Mouse (Mus musculus) hindbrain, embryonic 13.5 days (tissue): ENCODE data around the gene Gucy2d. TPM values are rescaled to one million over a fixed set of nuclear protein-coding genes. Genes with fewer than 3 reads are reported as not detected.
A peak's percentile ranks its signal among the peaks of the same experiment; 100 is the strongest.

Experiments used
- ATAC-seq: fragments of 200-750 bp; cut with Nextera tagmentation; 2 replicates; pipeline ENCODE4 v1.8.0; 2017; ENCODE audit warnings: moderate TSS enrichment; ENCODE audit not compliant: low FRiP score
- H3K27ac ChIP-seq: fragments of 300-500 bp; sonication (generic); 2 replicates; pipeline ENCODE4 v1.5.1; 2015; ENCODE audit warnings: inconsistent platforms, mild to moderate bottlenecking, moderate library complexity
- H3K27me3 ChIP-seq: fragments of 300-500 bp; sonication (generic); 2 replicates; pipeline ENCODE4 v1.6.1; 2015; ENCODE audit warnings: mild to moderate bottlenecking, inconsistent platforms
- H3K36me3 ChIP-seq: fragments of 300-500 bp; sonication (generic); 2 replicates; pipeline ENCODE4 v1.6.1; 2015; ENCODE audit warnings: mild to moderate bottlenecking, inconsistent platforms
- H3K4me1 ChIP-seq: fragments of 300-500 bp; sonication (generic); replicated peaks from 2 replicates; pipeline ENCODE4 v1.6.1; 2015; ENCODE audit warnings: inconsistent platforms
- H3K4me2 ChIP-seq: fragments of 300-500 bp; sonication (generic); 2 replicates; pipeline ENCODE4 v1.6.1; 2015; ENCODE audit warnings: inconsistent platforms, mild to moderate bottlenecking, moderate library complexity
- H3K4me3 ChIP-seq: fragments of 300-500 bp; sonication (generic); 2 replicates; pipeline ENCODE4 v1.5.1; 2015; ENCODE audit warnings: mild to moderate bottlenecking, inconsistent platforms
- H3K9ac ChIP-seq: fragments of 300-500 bp; sonication (generic); 2 replicates; pipeline ENCODE4 v1.6.1; 2015; ENCODE audit warnings: mild to moderate bottlenecking, inconsistent platforms
- H3K9me3 ChIP-seq: fragments of 300-500 bp; sonication (generic); 2 replicates; pipeline ENCODE4 v1.6.1; 2016; ENCODE audit warnings: inconsistent platforms
- WGBS: fragments of 180-500 bp; shearing (Covaris S2); methylation state at CpG from one replicate; pipeline ENCODE4 v1.1.7; 2015; 5-methylcytosine and 5-hydroxymethylcytosine counted together
- polyA plus RNA-seq: library from polyadenylated mRNA; unstranded; fragments of >200 nt; fragmentation: Nextera tagmentation; extraction: Ambion mirVana; gene quantifications from 2 replicates; pipeline ENCODE4 v1.2.1, GENCODE M21; 2015

Gucy2d gene
- polyA plus RNA-seq, 1 experiment from 2014 or later = 0.10 TPM

DNA sequence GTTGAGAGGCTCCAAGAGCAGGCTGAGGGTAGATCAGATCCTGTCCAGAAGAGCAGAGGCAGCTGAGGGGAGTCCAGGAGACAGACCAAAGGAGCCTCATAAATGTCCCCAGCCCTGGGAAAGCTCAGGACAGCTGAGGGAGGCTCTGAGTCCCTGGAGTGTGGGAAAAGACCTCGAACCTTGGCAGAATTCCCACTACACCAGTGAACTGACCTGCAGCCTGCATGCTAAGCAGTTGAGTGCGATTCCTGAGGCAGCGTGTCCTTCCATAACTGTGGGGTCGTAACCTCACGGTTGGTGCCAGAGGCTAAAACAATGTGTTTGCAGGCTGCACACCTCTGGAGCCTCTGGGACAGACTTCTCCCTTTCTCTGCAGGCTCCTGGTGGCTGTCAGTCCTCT lies 20.9 kb upstream of the Gucy2d start:
- Histone ChIP-seq H3K4me2 (no peak overlapping the region), H3K9ac (no peak overlapping the region), H3K36me3 (no peaks in the 10 kb centered on the region), H3K27ac (no peak overlapping the region), H3K9me3 (no peaks in the 10 kb centered on the region), H3K4me3 (no peak overlapping the region), H3K27me3 (no peaks in the 10 kb centered on the region), H3K4me1 (peaks cover 15% of the 10 kb centered on the region)
- 25% methylated on average over 5 of the region's 5 CpGs for WGBS
- ATAC-seq = no peak; the same call in 1 of the 2 replicates

DNA sequence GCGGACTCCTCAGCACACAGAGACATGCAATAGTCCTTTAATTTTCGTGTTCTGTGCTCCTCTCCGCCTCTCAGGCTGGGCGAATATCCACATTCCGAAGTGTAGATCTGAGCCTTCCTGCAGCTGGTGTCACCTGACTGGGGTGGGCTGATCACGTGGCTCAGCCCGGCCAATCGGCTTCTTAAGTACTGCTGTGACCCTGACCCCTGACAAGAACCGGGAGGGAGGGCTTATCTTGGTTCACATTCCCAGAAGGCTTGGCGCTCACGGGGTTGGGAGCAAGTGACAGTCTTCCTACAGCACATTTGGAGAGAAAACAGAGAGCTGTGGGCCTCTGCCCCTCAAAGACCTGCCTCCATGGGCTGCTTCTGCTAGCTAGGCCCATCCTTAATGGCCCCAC lies 16.7 kb upstream of the Gucy2d start:
- Histone ChIP-seq H3K4me3 (no peak overlapping the region), H3K27me3 (no peaks in the 10 kb centered on the region), H3K36me3 (no peaks in the 10 kb centered on the region), H3K27ac (no peak overlapping the region), H3K4me2 (no peak overlapping the region), H3K9me3 (no peaks in the 10 kb centered on the region), H3K4me1 (peaks cover 19% of the 10 kb centered on the region), H3K9ac (no peak overlapping the region)
- no peak for ATAC-seq
- WGBS = 59% methylated on average over 11 of the region's 11 CpGs

DNA sequence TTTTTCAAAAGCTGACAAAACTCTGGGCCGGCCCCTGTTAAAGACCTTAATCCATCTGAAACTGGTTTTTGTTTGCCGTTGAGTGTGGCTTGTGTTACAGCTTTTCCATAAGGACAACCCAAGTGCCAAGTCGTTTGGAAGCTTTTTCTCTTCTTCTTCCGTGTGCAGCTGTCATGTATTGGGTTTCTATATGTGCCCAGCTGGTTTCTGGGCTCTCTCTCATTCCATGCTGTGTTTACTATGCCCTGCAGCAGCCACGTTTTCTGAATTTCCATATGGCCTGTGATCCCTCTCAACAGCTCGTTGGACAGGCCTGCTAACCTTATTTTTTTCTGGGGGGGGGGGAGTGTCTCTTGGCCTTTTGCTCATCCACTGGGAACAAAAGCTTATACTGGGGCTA lies 15.8 kb upstream of the Gucy2d start:
- Histone ChIP-seq H3K4me2 (no peak overlapping the region), H3K4me3 (no peak overlapping the region), H3K4me1 (peaks cover 13% of the 10 kb centered on the region; the same call in 1 of the 2 replicates), H3K9ac (no peak overlapping the region), H3K27ac (no peak overlapping the region), H3K9me3 (no peaks in the 10 kb centered on the region), H3K36me3 (no peaks in the 10 kb centered on the region), H3K27me3 (0 out of 2 replicates have a peak, but pooled peaks cover 1% of the 10 kb centered on the region)
- ATAC-seq = no peak
- WGBS = 61% methylated on average over 6 of the region's 6 CpGs

DNA sequence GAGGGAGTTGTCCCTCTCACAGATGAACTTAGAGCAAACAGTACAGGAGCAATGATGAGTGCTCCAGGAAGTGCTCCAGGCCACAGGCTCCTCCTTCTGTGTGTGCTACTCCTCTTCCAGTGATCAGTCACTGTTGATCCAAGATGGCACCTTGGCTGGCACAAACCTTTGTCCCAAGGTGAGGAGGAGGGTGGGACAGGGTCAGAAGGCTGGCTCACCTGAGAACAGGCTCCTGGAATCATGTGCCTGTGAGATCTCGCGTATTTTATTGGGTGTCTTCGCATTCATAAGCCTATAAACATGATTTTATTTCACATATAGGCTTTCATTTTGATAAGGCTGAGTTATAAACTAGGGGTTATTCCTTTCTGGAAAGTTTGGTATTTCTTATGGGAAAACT lies 14.7 kb upstream of the Gucy2d start:
- H3K4me3 ChIP-seq = no peak overlapping the region
- H3K36me3 ChIP-seq = no peaks in the 10 kb centered on the region
- no peak overlapping the region for H3K27ac ChIP-seq
- H3K9me3 ChIP-seq = no peaks in the 10 kb centered on the region
- H3K4me1 ChIP-seq = peaks cover 7% of the 10 kb centered on the region; the same call in 1 of the 2 replicates
- 100% methylated on average over 3 of the region's 3 CpGs for WGBS
- no peak for ATAC-seq
- H3K27me3 ChIP-seq = 0 out of 2 replicates have a peak, but pooled peaks cover 3% of the 10 kb centered on the region
- H3K9ac ChIP-seq = no peak overlapping the region
- H3K4me2 ChIP-seq = no peak overlapping the region

DNA sequence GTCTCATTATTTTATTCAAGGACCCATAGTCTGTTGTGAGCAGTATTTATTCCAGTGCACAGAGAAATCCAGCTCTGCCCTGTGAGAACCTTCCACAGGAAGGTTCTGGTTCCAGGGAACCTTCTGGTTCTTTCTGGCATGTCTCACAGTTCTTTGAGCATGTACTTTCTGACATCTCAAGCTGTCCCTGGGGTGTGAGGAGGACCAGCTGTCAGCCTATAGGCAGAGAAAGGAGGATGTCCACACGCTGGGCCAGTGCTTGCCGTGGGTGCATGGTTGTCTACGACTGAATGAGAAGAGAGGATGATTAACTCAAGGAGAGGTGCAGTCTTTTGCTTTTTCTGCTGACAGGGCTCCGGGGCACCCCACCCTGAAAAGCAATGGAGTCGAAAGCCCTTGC lies 13.6 kb upstream of the Gucy2d start:
- no peaks in the 10 kb centered on the region for H3K36me3 ChIP-seq
- 77% methylated on average over 5 of the region's 5 CpGs for WGBS
- ATAC-seq = no peak
- no peak overlapping the region for H3K4me2 ChIP-seq
- H3K27me3 ChIP-seq = 0 out of 2 replicates have a peak, but pooled peaks cover 3% of the 10 kb centered on the region
- H3K4me3 ChIP-seq = no peak overlapping the region
- H3K27ac ChIP-seq = no peak overlapping the region
- H3K9ac ChIP-seq = no peak overlapping the region
- peaks cover 7% of the 10 kb centered on the region; the same call in 1 of the 2 replicates for H3K4me1 ChIP-seq
- no peaks in the 10 kb centered on the region for H3K9me3 ChIP-seq

DNA sequence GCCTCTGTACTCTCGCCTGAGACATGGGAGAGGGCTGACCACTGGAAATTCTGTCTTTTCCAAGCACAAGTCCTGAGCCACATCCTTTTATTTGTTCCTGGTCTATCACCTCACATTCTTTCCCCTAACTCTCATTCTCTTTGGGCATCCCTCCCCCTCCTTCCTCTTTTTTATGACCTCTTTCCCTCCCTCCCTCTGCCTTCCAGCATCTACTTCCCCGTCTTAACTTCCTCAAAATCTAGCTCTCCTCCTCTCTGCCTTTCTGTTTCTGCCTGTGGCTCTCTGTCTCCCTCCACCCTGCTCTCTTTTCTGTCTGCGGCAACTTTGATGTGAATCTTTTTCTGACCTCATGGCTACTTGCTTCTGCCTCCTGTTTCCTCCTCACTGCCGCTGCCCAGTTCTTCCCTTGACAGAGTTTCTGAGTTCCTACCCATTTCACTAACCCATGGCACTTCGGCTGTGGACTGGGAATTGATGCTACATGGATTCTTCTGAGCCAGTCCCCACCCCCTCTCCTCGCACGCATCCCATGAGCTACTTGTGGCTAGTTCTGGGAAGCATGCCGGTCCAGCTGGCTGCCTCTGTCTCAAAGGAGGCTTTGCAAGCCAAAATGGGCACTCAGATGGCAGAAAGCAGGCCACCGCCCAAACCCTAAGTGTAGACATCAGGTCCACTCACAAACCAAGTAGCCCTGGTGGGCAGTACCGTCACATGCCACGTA lies 12.9 kb upstream of the Gucy2d start:
- no peak overlapping the region for H3K4me2 ChIP-seq
- 88% methylated on average over 11 of the region's 11 CpGs for WGBS
- H3K4me1 ChIP-seq = peaks cover 7% of the 10 kb centered on the region; the same call in 1 of the 2 replicates
- no peak overlapping the region for H3K27ac ChIP-seq
- no peaks in the 10 kb centered on the region for H3K36me3 ChIP-seq
- ATAC-seq = no peak
- H3K9me3 ChIP-seq = no peaks in the 10 kb centered on the region
- 0 out of 2 replicates have a peak, but pooled peaks cover 3% of the 10 kb centered on the region for H3K27me3 ChIP-seq
- H3K4me3 ChIP-seq = no peak overlapping the region
- H3K9ac ChIP-seq = no peak overlapping the region

DNA sequence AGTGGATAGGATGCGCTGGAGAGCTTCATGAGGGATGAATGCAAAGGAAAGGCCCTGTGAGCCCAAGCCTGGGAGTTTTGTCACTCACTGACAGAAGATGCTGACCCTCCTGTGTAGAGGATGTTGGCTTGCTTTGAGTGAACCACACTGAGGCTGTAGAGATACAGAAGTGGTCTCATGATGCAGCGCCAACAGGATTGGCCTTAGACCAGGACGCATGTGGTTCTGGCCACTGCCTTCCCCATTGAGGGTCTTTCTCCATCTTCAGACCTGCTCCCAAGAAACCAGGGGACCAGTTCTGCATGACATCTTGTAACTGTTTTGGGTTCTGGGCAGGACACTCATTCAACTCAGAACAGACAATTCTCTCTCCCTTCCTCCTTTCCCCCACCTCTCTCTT lies 10.6 kb upstream of the Gucy2d start:
- H3K4me3 ChIP-seq = no peak overlapping the region
- H3K36me3 ChIP-seq = no peaks in the 10 kb centered on the region
- H3K27me3 ChIP-seq = 0 out of 2 replicates have a peak, but pooled peaks cover 3% of the 10 kb centered on the region
- H3K9ac ChIP-seq = no peak overlapping the region
- WGBS = 94% methylated on average over 3 of the region's 3 CpGs
- H3K4me1 ChIP-seq = peaks cover 7% of the 10 kb centered on the region; the same call in 1 of the 2 replicates
- H3K9me3 ChIP-seq = no peaks in the 10 kb centered on the region
- no peak for ATAC-seq
- H3K4me2 ChIP-seq = no peak overlapping the region
- no peak overlapping the region for H3K27ac ChIP-seq

DNA sequence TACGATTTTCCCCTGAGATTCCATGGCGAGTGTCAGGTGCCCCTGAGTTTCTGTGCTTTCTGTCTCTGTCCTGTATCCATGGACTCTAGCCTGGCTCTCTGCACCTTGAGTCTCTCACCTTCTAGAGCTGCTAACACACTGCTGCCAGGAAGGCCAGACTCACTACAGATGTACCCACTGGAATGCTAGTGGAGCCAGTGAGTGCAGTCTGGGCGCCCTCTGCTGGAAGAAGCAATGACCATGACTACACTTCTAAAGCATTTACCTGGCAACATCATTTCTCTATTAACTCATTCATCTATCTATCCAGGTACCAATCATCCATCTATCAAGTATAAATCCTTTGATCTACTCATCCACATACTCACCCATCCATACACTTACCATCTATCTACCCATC lies 9.4 kb upstream of the Gucy2d start:
- Histone ChIP-seq H3K4me2 (no peak overlapping the region), H3K4me3 (no peak overlapping the region), H3K4me1 (peaks cover 7% of the 10 kb centered on the region; the same call in 1 of the 2 replicates), H3K9ac (no peak overlapping the region), H3K36me3 (no peaks in the 10 kb centered on the region), H3K9me3 (no peaks in the 10 kb centered on the region), H3K27me3 (0 out of 2 replicates have a peak, but pooled peaks cover 3% of the 10 kb centered on the region), H3K27ac (no peak overlapping the region)
- ATAC-seq = peak; percentile 54; the same call in 1 of the 2 replicates
- 50% methylated on average over 3 of the region's 3 CpGs for WGBS

DNA sequence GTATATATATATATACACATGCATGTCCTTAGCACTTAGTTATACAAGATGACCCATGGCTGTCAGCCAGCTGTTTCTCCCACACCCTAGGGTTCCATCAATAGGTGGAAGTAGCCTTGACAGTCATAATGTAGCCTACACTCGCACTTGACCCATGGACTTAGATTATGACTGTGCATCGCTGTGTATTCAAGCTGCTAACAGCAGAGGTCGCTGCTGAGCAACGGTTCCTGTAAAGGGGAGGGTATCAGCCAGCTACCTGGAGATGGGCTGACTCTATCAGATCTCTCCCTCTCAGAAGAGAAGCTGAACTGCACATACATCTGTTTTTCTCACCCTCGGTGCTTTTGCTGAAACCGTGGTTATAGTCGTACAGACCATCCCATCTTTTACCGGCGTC lies 2.6 kb upstream of the Gucy2d start:
- ATAC-seq = no peak
- Histone ChIP-seq H3K9ac (no peak overlapping the region), H3K27ac (no peak overlapping the region), H3K27me3 (0 out of 2 replicates have a peak, but pooled peaks cover 4% of the 10 kb centered on the region), H3K36me3 (no peaks in the 10 kb centered on the region), H3K4me2 (no peak overlapping the region), H3K9me3 (no peaks in the 10 kb centered on the region), H3K4me3 (no peak overlapping the region), H3K4me1 (0 out of 2 replicates have a peak, but pooled peaks cover 3% of the 10 kb centered on the region)
- WGBS = 40% methylated on average over 9 of the region's 9 CpGs

DNA sequence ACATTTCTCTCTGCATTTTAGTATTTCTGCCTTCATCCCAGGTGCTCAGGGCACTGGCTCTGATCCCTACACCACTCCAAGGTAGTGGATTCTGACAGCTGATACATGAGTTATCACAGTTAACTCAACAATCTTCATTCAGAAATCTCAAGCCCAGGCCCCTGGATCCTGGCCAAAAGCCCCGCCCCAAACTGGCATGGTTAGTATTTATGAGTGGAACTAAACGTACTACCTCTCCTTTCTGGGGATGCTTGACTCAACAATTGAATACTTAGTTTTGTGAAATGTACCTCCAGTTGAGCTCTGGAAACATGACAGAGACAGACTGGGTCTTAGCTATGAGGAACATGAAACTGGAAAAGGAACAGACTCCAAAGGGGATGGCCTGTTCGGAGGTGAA lies 6.7 kb downstream of the Gucy2d start:
- 77% methylated on average over 3 of the region's 3 CpGs for WGBS

DNA sequence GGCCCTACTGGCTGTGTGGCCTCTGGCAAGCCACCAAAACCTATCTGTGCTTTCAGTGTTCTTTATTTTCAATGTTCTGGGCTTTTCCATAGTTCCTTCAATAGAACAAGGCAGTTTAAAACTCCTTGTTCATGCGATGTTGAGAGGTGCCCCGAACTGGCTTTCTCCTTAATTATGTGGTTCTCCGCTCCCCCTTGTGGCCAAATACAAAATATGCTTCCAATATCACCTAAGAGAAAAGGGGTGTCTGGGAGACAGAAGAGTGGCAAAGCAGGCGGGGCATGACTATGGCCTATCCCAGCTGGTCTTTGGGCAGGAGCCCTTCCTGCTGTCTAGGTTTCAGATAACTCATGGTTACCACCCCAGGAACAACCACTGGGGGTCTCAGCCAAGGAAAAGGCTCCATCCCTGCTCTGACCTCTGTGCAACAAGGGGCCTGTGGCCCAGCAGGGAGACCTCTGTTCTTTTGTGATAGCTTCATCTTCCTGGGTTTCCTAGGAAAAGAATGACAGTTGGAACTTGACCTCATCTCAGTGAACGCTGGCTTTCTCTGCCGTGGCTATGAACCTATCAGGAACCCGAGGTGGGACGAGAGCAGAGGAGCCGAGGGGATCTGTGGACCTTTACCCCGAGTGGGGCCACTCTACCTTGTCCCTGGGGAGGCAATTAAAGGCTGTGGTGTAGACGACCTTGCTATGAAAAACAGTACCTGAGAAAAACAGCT lies 7.5 kb downstream of the Gucy2d start:
- no peak overlapping the region for H3K4me3 ChIP-seq
- H3K36me3 ChIP-seq = no peaks in the 10 kb centered on the region
- no peak overlapping the region for H3K27ac ChIP-seq
- no peak overlapping the region for H3K9ac ChIP-seq
- ATAC-seq = no peak
- WGBS = 64% methylated on average over 11 of the region's 11 CpGs
- no peaks in the 10 kb centered on the region for H3K27me3 ChIP-seq
- no peak overlapping the region for H3K4me2 ChIP-seq
- no peaks in the 10 kb centered on the region for H3K9me3 ChIP-seq
- no peaks in the 10 kb centered on the region for H3K4me1 ChIP-seq

More for the DNA sequence above, 6.7 kb downstream of the Gucy2d start:
- Histone ChIP-seq H3K9me3 (no peaks in the 10 kb centered on the region), H3K4me1 (no peaks in the 10 kb centered on the region), H3K4me2 (no peak overlapping the region), H3K4me3 (no peak overlapping the region), H3K27me3 (0 out of 2 replicates have a peak, but pooled peaks cover under 1% of the 10 kb centered on the region), H3K27ac (no peak overlapping the region), H3K36me3 (no peaks in the 10 kb centered on the region), H3K9ac (no peak overlapping the region)
- no peak for ATAC-seq

DNA sequence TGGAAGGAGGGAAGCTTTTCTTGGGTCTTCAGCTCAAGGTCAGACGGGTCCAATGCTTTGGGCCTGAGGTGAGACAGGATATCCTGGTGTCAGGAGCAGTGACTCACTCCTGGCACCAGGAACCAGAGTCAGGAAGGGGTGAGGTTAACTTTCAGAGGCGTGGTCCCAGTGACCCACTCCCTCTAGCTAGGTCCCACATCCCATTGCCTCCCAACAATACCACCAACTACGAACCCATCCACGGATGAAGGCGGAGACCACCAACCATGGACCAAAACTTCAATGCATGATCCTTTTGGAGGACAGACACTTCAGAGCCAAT lies 8.1 kb downstream of the Gucy2d start:
- no peak overlapping the region for H3K9ac ChIP-seq
- no peaks in the 10 kb centered on the region for H3K9me3 ChIP-seq
- 90% methylated on average over 5 of the region's 5 CpGs for WGBS
- H3K27ac ChIP-seq = no peak overlapping the region
- no peaks in the 10 kb centered on the region for H3K27me3 ChIP-seq
- no peak for ATAC-seq
- H3K4me3 ChIP-seq = no peak overlapping the region
- H3K4me2 ChIP-seq = no peak overlapping the region
- H3K36me3 ChIP-seq = no peaks in the 10 kb centered on the region
- H3K4me1 ChIP-seq = no peaks in the 10 kb centered on the region
